Mouse (Mus musculus): ENCODE results near the gene Hist1h2bk.
A peak's percentile ranks its signal among the peaks of the same experiment; 100 is the strongest.

The Hist1h2bk gene

GRCm38 (mm10) chr13:22014411-22014845, 21.2 kb upstream of the Hist1h2bk start:
- DNase-seq = no peak

- peak; percentile 88 for DNase-seq
Measured at GRCm38 (mm10) chr13:22015479-22016450, 19.9 kb upstream of the Hist1h2bk start.

DNA sequence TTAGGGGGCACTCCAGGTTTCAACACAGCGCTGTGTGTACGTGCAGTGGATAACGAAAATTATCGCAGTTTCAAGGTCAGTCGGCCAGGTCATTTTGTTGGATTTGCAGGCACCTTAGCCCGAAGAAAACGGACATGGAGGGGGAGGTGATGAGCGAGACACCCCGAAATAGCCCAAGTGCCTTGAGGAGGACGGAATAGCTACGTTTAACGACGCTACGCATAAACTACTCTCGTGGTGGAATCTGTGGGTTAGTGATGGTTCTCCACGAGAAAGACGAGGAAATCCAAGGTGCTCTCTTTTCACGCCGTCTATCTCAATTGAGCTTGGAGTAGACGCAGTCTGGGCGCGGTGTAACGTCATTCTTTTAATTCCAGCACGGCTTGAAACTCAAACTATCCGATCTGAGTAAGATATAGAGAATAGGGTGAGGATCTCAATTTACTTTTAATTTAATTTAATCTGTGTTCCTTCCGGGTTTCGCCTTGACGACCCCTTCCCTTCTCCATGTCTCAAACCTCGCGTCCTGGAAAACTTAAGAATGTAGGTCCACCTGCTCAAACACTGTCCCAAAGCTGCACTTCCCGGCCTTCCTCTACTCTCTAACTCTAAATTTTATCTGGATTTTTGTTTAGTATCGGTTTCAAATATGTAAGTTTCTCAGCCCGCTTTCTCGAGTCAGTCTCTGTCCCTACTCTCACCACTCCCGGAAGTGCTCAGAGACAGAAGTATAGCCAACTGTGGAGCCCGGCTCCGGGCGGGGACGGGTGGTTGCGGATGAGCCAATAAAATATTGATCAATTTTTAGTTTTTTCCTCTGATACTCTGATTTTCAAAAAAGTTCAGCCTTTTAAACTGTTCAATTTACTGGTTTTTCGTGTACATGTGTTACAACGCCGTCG, 15.5 kb upstream of the Hist1h2bk start:
- peak; percentile 67 for DNase-seq

GRCm38 (mm10) chr13:22020901-22021339, 14.8 kb upstream of the Hist1h2bk start:
- peak; percentile 64 for DNase-seq

- DNase-seq = peak; percentile 41
Measured at GRCm38 (mm10) chr13:22021581-22021980, 14.1 kb upstream of the Hist1h2bk start.

DNA sequence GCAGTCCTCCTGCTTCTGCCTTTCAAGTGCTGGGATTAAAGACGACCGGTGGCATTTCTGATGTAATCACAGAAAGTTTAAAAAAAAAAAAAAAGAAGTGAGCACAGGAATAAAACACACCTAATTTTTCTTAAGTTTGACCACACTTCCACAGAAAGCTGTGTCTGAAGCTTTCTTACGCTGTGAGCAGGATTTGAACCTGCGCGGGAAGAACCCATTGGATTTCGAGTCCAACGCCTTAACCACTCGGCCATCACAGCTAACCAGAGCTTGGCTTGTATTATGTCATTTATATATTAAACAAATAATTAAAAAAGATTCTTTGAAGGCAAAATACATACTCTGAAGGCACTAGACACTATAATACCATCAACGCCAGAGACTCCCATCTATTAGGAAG, 13.4 kb upstream of the Hist1h2bk start:
- peak; percentile 80 for DNase-seq

- DNase-seq = peak; percentile 92
Measured at GRCm38 (mm10) chr13:22026058-22027031, 9.3 kb upstream of the Hist1h2bk start.

DNA sequence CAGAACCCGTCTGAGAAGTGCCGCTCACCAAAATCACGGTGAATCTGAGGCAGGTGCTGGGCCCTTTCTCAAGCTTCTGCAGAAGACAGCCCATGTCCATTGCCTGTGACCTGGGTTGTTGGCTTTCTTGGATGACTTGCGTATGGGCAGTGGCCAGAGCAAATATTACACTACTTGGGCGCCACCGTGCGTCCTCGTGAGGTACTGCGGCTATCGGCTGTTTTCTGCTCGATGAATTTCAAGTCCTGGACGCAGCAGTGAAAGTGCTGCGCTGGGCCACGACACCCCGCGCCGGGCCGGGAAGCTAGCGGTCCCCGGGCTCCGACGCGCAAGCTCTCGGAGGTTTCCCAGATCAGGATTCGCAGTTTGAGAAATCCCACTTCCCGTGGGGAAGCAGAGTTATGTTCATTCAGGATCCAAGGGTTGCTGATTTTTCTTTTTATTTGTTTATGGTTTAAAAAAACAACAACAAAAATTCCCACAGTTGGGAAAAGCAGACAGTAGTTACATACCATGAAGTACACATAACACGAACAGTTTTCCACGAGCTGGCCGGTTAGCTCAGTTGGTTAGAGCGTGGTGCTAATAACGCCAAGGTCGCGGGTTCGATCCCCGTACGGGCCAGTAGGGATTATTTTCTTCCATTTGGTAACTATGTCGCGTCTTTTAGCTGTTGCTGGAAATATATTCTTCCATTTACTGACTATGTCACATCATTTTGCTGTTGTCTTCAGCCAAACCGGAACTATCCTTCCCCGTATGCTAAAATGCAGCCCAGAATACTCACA, 6.8 kb upstream of the Hist1h2bk start:
- DNase-seq = peak; percentile 92

DNA sequence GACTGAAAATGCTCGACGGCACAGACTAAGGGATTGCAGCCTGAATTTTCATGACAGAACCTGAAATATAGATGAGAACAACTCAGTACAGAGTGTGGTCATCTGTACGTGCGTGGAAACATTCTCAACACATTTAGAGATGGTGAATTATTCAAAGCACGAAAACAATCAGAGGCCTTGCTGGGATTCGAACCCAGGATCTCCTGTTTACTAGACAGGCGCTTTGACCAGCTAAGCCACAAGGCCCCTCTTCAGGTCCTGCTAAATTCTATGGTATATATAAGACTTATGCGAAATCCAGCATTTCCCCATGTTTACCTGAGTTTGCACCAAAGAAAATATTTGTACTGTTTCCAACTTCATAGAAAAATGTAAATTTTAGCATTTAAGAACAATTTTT, 5.7 kb upstream of the Hist1h2bk start:
- DNase-seq = peak; percentile 28

- no peak for DNase-seq
Measured at GRCm38 (mm10) chr13:22030493-22030892, 5.2 kb upstream of the Hist1h2bk start.

DNA sequence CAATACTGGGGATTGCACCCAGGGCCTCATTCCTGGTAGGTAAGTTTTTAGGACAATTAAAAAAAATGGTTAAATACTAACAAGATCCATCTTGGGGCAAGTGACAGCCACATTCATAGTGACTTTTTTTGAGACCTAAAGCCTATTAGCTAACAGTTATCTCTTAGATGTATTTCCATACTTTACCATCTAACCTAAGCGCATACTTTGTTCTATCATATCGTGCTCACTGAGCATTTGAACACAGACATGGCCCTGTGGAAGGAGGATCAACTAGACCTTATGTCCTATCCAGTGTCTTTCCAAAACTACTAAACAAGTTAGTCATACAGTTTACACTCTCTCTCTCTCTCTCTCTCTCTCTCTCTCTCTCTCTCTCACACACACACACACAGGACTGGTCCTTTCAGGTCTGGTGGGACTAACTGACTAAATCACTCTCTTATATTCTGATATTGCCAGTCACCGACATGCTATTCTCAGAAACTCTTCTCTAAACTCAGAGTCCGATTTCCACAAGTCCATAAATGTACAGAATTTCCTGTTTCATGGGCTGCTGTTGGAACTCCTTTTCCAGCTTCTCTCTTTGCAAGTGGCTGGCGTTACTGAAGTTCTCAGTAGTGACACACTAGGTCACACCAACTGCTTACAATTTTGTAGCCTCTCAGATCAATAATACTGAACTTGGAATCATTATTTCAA, 1.8 kb upstream of the Hist1h2bk start:
- DNase-seq = no peak

DNA sequence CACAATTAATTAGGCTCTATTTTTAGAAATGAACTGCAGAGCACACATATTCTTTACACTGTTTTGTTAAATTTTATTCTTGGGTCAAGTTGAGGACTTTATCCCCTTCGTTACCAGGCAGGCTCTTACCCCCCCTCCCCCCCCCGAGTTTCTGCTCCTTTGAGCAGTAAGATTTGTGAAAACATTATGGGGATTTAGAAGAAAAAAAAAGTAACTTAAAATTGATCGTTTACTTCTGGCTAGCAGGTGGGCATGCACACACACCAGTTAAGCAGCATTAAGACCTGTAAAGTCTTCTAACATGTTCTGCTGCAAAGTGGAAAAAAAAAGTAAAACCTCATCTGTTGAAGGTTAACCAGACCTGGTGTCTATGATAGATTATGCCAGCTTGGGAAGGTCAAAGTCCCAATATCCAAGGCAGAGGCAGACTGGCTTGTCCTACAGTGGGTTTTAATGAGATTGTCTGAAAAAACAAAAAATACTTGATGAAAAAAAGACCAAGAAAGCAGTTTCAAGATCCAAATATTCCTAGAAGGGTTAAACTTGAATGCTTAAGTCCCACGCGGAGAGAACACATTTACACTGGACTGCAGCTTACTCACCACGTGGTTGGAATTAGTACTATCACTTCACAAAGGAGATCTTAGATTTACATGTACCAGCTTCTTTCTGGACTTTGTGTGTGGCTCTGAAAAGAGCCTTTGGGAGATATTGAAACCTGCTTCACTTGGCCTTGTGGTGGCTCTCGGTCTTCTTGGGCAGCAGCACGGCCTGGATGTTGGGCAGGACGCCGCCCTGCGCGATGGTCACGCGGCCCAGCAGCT, 1.0 kb upstream of the Hist1h2bk start:
- DNase-seq = no peak

- DNase-seq = peak; percentile 50
Measured at GRCm38 (mm10) chr13:22036149-22036956, 683 bp downstream of the Hist1h2bk start.

- no peak for DNase-seq
Measured at GRCm38 (mm10) chr13:22036986-22037385, 1.3 kb downstream of the Hist1h2bk start.

DNA sequence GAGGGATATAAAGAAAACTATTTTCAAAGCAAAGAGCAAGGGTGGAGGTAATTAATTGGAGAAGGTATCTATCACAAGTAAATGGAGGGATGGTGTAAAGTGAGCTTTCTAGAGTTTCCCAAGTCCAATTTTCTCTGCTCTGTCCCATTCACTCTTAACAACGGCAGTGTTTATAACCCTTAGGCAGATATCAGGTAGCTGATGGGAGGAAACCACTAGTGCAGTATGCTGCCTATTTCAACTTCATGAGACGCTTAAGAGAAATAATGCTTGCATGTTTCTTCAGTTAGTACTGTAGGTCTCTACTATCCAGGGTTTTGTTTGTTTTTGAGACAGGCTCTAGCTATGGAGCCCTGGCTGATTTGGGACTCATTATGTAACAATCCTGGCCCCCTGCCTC, 1.7 kb downstream of the Hist1h2bk start:
- no peak for DNase-seq

DNA sequence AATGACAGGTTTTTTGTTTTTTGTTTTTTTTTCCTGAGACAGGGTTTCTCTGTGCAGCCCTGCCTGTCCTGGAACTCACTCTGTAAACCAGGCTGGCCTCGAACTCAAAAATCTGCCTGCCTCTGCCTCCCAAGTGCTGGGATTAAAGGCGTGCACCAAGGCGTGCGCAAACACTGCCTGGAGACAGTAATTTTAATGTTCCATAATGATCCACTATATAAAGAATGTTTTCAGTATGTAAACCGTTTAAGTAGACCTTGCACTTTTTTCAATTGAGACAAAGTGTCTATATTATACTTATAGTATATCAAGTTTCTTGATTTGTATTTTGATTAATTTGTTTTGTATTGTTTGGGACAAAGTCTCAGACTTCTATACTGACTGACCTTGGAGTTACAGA, 3.7 kb downstream of the Hist1h2bk start:
- DNase-seq = no peak

- DNase-seq = no peak
Measured at GRCm38 (mm10) chr13:22039951-22040463, 4.3 kb downstream of the Hist1h2bk start.

DNA sequence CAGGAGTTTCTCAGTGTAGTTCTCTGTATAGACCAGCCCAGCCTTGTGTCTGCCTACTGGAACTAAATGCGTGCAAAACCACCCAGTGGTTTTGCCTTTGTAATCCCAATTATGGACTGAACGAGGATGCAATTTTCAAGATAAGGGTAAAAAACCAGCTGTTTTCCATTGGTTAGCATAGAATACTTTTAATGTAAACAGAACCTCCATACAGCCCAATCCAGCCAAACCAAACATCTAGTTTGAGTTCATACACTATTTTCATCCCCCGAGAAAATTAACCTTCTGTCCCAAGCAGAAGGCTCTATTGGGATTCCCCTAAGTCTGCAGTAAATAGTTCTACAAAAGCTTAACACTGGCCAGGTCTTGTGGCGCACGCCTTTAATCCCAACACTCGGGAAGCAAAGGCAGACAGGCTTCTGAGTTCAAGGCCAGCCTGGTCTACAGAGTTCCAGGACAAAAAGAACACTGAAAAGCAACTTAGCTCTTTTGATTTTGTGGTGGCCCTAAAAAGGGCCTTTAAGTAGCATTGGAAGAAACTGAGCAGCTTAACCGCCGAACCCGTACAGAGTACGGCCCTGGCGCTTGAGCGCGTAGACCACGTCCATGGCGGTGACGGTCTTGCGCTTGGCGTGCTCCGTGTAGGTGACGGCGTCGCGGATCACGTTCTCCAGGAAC, 4.9 kb downstream of the Hist1h2bk start:
- DNase-seq = no peak
